Mouse (Mus musculus) embryonic stem cell, embryonic (primary cell): Measurements from ENCODE around the gene Chrna1.

Experiments used
- CTCF ChIA-PET, 4 experiments: fragments of 300-600 bp in 2 of 4; fragments of 350-600 bp in 2 of 4; sonication (Branson Sonifier 250); formaldehyde crosslinking; loops; one replicate each; lab custom pipeline; 2022; ENCODE audit warnings: inconsistent platforms in 2 of 4; lab: Charles Lee
- POLR2A ChIA-PET, 4 experiments: fragments of 300-600 bp in 2 of 4; fragments of 350-600 bp in 2 of 4; sonication (Branson Sonifier 250); formaldehyde crosslinking; loops; one replicate each; lab custom pipeline; 2022; ENCODE audit warnings: antibody characterized with exemption in 4 of 4, inconsistent platforms in 1 of 4; lab: Charles Lee

Chrna1 gene

DNA sequence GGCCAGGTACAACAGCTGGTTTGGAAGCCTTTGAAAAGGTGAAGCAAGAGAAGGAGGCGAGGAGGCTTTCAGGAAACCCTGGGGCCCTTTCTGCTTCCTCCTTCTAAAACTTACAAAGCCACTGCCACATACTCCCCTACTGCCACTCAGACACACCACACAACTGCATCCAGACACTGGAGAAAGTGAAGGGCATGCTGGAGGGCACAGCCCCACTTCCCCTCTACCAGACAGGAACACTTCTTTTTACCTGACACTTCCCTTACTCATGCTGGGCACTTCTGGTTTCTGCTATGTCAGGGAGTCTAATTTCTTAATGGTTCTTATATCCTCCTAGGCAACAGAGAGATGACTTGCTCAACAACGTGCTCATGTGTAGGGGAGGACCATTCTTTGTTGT, 31.6 kb downstream of the Chrna1 start:
- ChIA-PET POLR2A (interaction anchor here in 2 of 4 experiments (0.9 to 2.2 kb wide), 4 partner anchors 12 to 49 kb away, joined by 3 to 11 read pairs (median 4); no protein-coding TSS in a partner anchor), CTCF (interaction anchor here in 2 of 4 experiments (0.8 to 1.6 kb wide), 5 partner anchors 9 to 24 kb away, joined by 3 to 7 read pairs (median 5); no protein-coding TSS in a partner anchor)

GRCm38 (mm10) chr2:73547256-73547655, 32.9 kb downstream of the Chrna1 start:
- POLR2A ChIA-PET: interaction anchor here in 2 of 4 experiments (0.5 to 2.2 kb wide), 4 partner anchors 12 to 338 kb away, joined by 3 to 11 read pairs (median 4); no protein-coding TSS in a partner anchor
- CTCF ChIA-PET: interaction anchor here in 1 of 4 experiments (0.5 kb wide), 1 partner anchor 9 kb away, joined by 3 read pairs; no protein-coding TSS in a partner anchor

- ChIA-PET POLR2A (interaction anchor here in 1 of 4 experiments (1.0 kb wide), 1 partner anchor 10 kb away, joined by 3 read pairs; no protein-coding TSS in a partner anchor), CTCF (no interaction called here)
Measured at GRCm38 (mm10) chr2:73545556-73545955, 34.6 kb downstream of the Chrna1 start.

- CTCF ChIA-PET: interaction anchor here in 2 of 4 experiments (1.3 to 1.5 kb wide), 2 partner anchors 32 to 68 kb away, joined by 3 to 4 read pairs; no protein-coding TSS in a partner anchor
Measured at GRCm38 (mm10) chr2:73540450-73541162, 39.5 kb downstream of the Chrna1 start.

GRCm38 (mm10) chr2:73539697-73540096, 40.4 kb downstream of the Chrna1 start:
- POLR2A ChIA-PET: interaction anchor here in 3 of 4 experiments (0.8 to 1.0 kb wide), 3 partner anchors 21 to 54 kb away, joined by 3 read pairs; no protein-coding TSS in a partner anchor
- CTCF ChIA-PET: interaction anchor here (0.6 to 1.8 kb wide), 24 partner anchors 9 to 1359 kb away, joined by 3 to 8 read pairs (median 4); no protein-coding TSS in a partner anchor

More at GRCm38 (mm10) chr2:73540450-73541162, 39.5 kb downstream of the Chrna1 start:
- POLR2A ChIA-PET: interaction anchor here in 2 of 4 experiments (0.9 to 1.2 kb wide), 2 partner anchors 12 to 22 kb away, joined by 3 to 5 read pairs; no protein-coding TSS in a partner anchor

DNA sequence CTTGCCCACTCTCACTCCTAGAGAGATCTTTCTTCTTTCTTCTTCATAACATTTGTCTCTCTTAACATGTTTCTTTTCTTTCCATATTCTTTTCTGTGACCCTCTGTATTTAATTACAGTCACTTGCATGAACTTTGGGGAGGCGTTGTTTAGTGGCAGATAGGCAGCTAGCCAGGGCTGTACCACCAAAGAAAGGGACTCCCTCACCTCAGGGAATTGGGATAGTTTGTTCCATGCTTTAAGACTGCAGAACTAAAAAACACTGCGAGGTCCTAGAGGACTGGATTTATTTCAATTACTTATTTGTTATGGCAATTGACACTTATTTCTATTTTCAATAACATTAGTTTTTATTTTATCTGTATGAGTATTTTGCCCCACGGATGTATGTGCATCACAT, 41.0 kb downstream of the Chrna1 start:
- ChIA-PET CTCF (interaction anchor here (0.6 to 1.8 kb wide), 23 partner anchors 8 to 1359 kb away, joined by 3 to 8 read pairs (median 4); no protein-coding TSS in a partner anchor), POLR2A (interaction anchor here in 3 of 4 experiments (0.8 to 1.0 kb wide), 3 partner anchors 22 to 53 kb away, joined by 3 read pairs; no protein-coding TSS in a partner anchor)

- CTCF ChIA-PET: interaction anchor here in 1 of 4 experiments (1.2 to 1.8 kb wide), 2 partner anchors 7 to 47 kb away, joined by 5 to 8 read pairs; no protein-coding TSS in a partner anchor
- POLR2A ChIA-PET: no interaction called here
Measured at GRCm38 (mm10) chr2:73538590-73538989, 41.5 kb downstream of the Chrna1 start.

DNA sequence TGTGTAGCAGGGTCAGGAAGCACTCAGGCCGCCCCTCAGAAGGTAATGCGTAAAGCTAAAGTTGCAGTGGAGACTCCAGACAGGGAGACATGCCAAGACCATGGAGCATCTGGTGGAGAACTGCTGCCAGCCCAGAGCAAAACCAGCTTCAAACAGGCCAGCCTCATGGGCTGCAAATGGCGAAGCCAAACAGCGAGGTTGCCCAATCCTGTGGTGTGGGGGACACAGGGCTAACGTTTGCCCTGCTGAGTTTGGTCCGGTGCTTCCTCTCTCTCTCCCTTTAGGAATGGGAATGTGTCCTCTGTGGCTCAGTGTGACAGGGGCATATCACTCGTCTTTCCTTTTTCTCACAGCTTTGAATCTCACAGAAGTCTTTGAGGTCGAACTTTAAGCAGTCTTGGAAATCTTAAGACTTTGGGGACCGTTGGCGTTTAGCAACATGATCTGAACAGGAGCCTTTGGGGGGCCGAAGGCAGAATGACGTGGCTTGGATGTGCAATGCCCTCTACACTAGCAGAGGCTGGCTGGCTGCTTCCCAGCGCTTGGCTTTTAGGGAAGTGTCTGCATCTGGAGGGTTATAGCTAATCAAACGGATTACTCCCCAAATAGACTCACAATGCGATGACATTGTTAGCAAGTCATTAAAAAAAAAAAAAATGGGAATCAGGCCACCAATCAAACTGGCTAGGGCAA, 43.9 kb downstream of the Chrna1 start:
- ChIA-PET POLR2A (interaction anchor here in 2 of 4 experiments (0.6 to 3.5 kb wide), 4 partner anchors 14 to 45 kb away, joined by 3 to 14 read pairs (median 4); no protein-coding TSS in a partner anchor), CTCF (interaction anchor here in 1 of 4 experiments (1.2 to 1.8 kb wide), 2 partner anchors 14 to 44 kb away, joined by 3 to 5 read pairs; no protein-coding TSS in a partner anchor)

GRCm38 (mm10) chr2:73534720-73535119, 45.4 kb downstream of the Chrna1 start:
- ChIA-PET CTCF (interaction anchor here in 3 of 4 experiments (1.0 to 1.8 kb wide), 3 partner anchors 9 to 56 kb away, joined by 3 to 5 read pairs (median 3); no protein-coding TSS in a partner anchor), POLR2A (interaction anchor here in 2 of 4 experiments (0.6 to 3.5 kb wide), 4 partner anchors 13 to 376 kb away, joined by 3 to 14 read pairs (median 3); no protein-coding TSS in a partner anchor)

DNA sequence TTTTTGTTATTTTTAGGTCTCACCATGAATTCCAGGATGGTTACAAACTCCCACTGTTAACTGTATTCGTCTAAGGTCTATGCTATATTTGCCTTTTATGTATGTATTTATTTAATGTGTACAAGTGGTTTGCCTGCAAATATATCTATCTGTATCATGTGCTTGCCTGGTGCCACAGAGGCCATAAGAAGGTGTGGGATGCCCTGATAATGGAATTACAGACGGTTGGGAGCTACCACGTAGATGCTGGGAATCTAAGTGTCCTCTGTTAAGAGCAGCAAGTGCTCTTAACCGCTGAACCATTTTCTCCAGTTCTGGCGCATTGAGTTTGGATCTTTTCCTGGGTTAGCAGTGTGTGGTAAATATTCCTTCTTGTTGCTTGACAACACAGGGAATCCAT, 49.7 kb downstream of the Chrna1 start:
- POLR2A ChIA-PET: interaction anchor here in 2 of 4 experiments (0.6 to 1.4 kb wide), 7 partner anchors 29 to 1195 kb away, joined by 3 to 4 read pairs (median 3); no protein-coding TSS in a partner anchor
- CTCF ChIA-PET: interaction anchor here in 3 of 4 experiments (1.0 to 1.7 kb wide), 3 partner anchors 9 to 39 kb away, joined by 3 to 5 read pairs (median 4); no protein-coding TSS in a partner anchor

DNA sequence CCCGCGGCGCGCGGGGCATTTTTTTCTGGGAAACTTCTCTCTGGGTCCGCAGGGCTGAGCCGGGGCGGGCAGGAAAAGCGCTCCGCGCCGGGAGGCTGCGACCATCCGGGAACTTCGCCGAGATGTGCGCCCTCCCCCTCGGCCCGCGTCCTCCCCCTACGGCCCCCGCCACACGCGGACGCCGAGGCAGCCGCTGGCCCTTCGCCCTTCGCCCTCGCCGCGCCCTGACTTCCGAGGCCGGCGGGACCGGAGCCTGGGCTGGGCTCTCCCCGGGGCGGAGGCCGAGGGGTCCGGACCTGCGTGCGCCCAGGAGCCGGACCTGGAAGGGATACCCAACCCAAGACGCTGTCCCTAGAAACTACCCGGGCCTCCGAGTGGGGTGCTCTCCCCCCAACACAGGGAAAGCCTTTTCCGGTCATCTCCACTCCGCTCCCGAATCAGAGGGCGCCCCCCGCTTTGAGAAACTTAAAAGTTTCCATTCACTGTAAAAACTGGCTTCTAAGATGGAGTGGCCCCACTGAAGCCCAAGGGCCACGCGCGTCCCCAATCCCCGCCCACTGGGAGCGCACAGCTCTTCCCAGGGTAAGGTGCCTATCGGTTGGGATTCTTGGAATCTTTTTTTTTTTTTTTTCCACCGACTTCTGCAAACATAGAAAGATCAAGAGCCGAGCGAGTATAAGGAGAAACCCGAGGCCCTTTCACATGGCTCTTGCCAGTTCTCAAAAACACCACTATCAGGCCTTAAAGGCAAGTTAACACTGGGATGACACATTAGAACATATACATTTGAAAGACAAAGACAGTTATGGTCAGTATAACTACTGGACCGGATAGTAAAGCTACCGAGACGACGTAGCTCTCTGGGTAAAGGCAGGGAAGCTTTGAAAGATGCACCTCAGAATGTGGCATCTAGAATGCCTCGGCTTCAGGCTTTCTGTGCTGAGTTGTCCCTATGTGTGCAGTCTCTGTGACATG, 50.5 kb downstream of the Chrna1 start, which contains the start of gene Wipf1:
Gene Wipf1 (minus strand): TSS at position 379 of the 975 bp plus-strand sequence.
- ChIA-PET POLR2A (interaction anchor here (0.6 to 1.8 kb wide), 11 partner anchors 11 to 1556 kb away, joined by 3 to 5 read pairs (median 3); no protein-coding TSS in a partner anchor), CTCF (interaction anchor here in 3 of 4 experiments (0.5 to 1.7 kb wide), 3 partner anchors 32 to 65 kb away, joined by 3 to 4 read pairs (median 4); no protein-coding TSS in a partner anchor)

DNA sequence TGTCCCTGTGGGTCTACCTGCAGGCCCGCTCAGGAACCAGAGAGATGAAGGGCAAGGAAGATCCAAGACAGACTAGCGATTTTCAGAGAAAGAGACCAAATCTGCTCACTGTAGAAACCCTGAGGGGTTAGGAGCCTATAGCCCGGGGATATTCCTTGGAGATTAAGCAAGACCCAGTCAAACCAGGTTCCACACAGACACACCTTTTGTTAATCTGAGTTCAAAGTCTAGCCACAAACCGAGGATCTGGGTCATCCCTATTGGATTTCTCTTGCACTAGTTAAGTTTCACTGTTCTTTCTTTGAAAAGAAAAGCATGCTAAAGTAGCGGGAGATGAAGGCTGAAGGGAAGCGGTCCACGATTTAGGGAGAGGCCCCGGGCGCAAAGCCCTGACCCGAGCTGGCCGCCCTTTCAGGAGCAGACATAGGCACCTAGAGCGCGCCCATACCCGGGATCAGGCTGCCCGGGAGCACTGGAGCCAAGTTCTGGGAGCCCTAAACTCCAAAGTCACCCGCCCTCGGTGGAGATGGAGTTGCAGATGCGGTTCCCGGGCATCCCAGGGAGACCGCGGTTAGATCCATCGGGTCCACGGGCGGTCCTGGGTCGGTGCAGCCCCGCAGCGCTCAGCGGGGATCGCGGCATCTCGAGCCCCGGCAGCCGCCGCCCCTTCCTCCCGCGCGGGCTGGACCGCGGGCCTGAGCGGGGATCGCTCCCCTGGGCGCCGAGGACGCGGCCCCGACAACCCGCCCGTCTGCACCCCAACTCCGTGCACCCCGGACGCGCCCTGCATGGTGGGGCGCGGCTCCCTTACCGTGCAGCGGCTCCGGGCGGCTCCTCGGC, 51.4 kb downstream of the Chrna1 start:
- POLR2A ChIA-PET: interaction anchor here in 1 of 4 experiments (1.3 to 2.2 kb wide), 3 partner anchors 12 to 549 kb away, joined by 3 to 6 read pairs (median 5); no protein-coding TSS in a partner anchor
- CTCF ChIA-PET: interaction anchor here in 3 of 4 experiments (0.5 to 1.5 kb wide), 4 partner anchors 11 to 64 kb away, joined by 3 to 6 read pairs (median 4); no protein-coding TSS in a partner anchor

DNA sequence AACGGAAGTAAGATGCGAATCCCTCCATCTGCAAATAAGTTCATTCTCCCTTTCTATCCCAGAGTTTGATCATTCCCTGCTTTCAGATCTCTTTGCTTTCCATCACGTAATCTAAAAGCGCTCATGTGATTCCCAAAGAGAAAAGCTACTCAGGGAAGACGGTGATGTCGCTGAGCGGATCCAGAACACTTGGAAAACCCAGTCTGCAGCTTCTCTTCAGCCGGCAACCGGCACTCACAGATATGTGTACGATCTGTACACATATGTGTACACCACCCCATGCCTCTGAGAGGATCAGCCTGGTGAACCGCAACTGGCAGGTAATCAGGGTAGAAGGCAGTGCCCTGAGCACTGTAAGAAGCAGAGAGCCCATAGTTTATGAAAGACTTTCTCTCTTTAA, 52.2 kb downstream of the Chrna1 start:
- CTCF ChIA-PET: interaction anchor here in 2 of 4 experiments (1.3 to 1.5 kb wide), 2 partner anchors 12 kb away, joined by 3 to 6 read pairs; no protein-coding TSS in a partner anchor

DNA sequence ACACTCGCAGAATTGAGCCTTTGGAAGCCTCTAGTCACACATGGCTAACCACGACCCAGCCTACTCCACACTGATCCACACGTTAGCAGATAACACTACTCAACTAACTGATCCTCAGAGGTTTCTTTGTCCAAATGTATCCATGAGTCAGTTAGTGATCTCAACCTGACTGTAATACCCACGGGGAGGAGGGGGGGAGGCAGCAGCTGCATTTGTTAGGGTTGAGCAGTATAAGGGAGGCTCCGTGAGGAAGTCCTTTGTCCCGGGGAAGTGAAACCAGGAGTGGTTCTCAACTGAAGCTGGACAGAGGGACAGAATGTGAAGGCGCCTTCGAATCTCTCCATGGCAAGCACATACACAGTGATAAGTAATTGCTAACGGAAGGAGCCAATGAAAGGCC, 53.4 kb downstream of the Chrna1 start:
- CTCF ChIA-PET: interaction anchor here in 1 of 4 experiments (0.8 kb wide), 1 partner anchor 35 kb away, joined by 3 read pairs; no protein-coding TSS in a partner anchor
- POLR2A ChIA-PET: interaction anchor here in 2 of 4 experiments (1.3 to 2.2 kb wide), 3 partner anchors 19 to 34 kb away, joined by 3 to 6 read pairs (median 3); no protein-coding TSS in a partner anchor

More for the DNA sequence above, 52.2 kb downstream of the Chrna1 start:
- POLR2A ChIA-PET: interaction anchor here in 2 of 4 experiments (1.0 to 2.2 kb wide), 7 partner anchors 10 to 548 kb away, joined by 3 to 6 read pairs (median 3); no protein-coding TSS in a partner anchor

DNA sequence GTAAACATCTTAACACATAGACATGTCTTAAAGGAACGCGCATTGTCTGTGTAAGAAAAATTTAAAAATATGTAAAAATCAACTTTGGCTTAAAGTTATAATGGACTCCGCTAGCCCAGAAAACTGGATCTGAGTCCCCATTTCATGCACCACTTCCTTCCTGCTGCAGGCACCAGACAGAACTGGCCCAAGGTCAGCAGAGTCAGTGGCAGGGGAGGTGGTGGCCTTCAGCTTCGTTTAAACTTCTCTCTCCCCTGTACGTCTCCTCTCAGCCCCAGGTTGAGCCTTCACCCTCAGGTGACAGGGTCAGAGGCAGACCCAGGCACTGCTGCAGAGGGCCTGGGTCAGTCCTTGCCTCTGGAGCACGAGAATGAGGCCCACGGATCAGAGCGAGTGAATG, 57.2 kb downstream of the Chrna1 start:
- ChIA-PET POLR2A (interaction anchor here in 1 of 4 experiments (0.6 to 1.5 kb wide), 9 partner anchors 9 to 324 kb away, joined by 3 to 7 read pairs (median 4); no protein-coding TSS in a partner anchor), CTCF (interaction anchor here in 1 of 4 experiments (1.2 kb wide), 1 partner anchor 17 kb away, joined by 4 read pairs; no protein-coding TSS in a partner anchor)
